Mouse (Mus musculus): ENCODE measurements around the gene Fbxw7.

GRCm38 (mm10) chr3:85005257-85005656 lies 190.2 kb downstream of the Fbxw7 start:
- TF ChIP-seq GATA1 (IDR thresholded peaks at IDR 0.05; ENCODE audit: low read length) (no peak), TAL1 (IDR thresholded peaks at IDR 0.05; ENCODE audit: low read length) (no peak)

All from erythroblast, embryonic 14.5 days (primary cell).